Mouse (Mus musculus) gonadal fat pad, adult 2 months (tissue): ENCODE measurements at regions not wholly inside any gene's neighbourhood (a gene's known extent, or its start where the extent isn't known, plus 50 kb on each side); places are given as distances from the start of the nearest gene placed in this dataset.
A peak's percentile ranks its signal among the peaks of the same experiment; 100 is the strongest.

Experiments
- DNase-seq: peaks from one replicate; pipeline ENCODE4 v3.0.0-alpha.2; 2012; ENCODE audit warnings: low read depth

- peak; percentile 65 for DNase-seq
Observed at GRCm38 (mm10) chr1:34642304-34642893, 62.9 kb downstream of the Amer3 start.

- no peak for DNase-seq
Observed at GRCm38 (mm10) chr1:34653963-34654644, 74.6 kb downstream of the Amer3 start.

DNA sequence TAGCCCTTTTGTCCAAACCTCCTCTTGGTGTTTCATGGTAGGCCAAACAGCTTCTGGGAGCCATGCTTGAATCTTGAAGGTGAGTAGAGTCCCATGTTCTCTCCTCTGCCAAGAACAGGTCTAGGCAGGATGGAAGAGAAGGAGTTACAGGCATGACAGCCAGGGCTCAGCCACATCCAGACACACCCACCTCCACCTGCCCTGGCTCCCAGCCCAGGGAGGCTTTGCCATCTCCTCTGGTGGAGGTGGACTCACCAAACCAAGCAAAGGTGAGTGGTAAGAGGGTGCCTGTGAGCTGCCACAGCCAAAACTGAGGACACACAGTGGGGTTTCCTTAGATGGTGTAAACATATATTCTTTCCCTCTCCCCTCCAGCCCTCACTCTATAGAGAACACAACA, 78.0 kb downstream of the Amer3 start:
- DNase-seq = peak; percentile 67

DNA sequence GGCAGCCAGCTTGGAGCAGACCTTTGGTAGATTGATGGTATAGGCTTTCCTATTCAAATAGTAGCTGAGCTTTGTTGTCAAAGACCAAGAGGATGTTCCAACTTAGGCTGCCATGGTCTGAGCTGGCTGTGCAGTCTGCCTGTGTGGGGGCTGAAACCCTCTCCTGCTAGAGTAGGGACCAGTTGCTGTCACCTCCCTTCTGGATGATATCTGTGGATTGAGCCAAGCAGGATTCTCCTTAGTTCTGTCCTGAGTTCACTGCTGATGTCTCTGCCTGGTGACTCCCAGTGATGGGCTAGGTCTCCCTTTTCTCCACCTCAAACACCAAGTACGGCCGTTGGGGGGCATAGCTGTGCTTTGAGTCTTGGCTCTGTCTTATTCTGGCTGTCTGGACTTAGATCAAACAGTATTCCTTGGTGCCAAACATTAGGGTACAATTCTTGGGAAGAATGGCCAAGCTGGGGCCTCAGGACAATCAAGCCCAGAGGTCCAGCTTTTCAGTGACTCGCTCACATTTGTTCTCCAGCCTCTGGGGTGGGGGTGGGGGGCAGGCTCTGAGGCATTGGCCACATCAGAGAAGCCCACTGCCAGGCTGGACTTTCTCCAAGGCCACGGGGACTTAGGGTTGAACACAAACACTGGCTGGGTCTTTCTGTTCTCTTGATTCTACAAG, 84.6 kb downstream of the Amer3 start:
- DNase-seq = no peak

GRCm38 (mm10) chr1:34664816-34665511, 85.5 kb downstream of the Amer3 start:
- no peak for DNase-seq

DNA sequence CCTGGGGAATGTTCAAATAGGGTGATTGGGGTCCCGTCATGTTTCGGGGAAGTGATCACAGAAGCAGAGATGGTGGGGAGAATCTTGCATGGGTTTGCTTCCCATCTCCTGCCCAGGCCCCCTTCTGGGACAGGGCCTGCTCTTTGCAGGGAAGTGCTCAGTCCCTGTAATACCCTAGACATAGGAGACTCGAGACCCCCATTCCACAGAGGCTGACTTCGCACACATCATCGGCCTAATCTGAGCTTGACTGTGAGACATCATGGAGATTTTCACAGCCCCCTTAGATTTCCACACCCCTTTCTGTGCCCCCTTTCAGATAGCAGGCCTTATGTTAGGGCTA, 86.0 kb downstream of the Amer3 start:
- DNase-seq = no peak

GRCm38 (mm10) chr1:34666226-34666662, 86.8 kb downstream of the Amer3 start:
- no peak for DNase-seq

GRCm38 (mm10) chr1:34677105-34677741, 97.8 kb downstream of the Amer3 start:
- DNase-seq = peak; percentile 62

DNA sequence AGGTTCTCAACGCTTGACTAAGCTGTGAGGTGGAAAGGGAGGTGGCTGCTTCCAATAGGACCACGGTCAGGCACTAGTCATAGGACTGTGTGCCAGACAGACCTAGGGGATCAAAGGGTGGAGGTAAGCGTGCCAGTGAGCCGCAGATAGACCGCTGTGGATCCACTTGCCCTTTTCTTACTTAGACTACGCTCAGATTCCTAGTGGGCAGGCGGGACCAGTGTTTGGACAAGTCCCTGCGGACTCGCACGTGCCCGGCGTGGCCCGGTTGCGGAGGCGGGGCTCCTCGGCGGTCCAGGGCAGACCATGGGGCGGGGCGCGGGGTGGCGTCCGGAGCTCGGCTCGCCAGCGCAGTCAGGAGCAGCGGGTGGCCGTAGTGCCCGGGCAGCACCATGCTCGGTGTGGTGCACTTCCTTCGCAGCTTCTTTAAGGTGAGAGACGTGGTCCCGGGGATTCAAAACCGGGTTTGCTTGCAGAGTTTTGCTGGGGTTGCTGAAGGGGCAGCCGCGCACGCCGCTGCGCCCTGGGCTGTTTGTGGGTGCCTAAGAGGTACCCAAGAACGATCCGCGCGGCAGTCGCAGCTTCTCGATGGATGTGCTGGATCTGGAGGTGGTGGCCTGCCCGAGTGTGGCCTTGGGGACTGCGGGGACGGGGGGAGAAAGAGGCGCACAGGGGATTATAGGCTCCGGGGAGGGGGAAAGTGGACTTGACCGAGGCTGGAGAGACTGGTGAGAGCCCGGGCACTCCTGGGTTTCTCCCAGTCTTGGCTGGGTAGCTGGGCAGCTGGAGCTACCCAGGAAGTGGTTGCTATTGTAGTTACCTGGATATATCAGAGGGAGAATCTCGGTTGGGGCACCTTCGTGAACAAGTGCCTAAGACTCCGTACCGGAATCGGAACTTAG, 98.6 kb downstream of the Amer3 start:
- no peak for DNase-seq

DNA sequence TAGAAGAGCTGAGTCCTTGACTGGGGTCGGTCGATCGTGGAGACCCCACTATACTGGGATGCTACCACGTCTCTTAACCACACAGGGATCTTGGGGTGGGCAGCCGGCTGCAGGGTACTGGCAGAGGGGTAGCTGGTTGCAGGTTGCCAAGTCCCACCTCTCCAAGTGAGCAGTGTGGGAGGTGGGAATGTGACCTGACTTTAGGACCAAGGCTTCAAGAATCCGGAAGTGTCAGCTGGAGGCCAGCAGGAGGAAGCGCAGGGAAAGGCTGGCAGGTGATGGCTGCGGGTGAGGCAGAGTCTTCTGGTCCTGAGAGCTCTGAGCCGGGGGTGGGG, 99.2 kb downstream of the Amer3 start:
- DNase-seq = no peak

GRCm38 (mm10) chr1:34686539-34686938, 107.1 kb downstream of the Amer3 start:
- DNase-seq = peak; percentile 54

DNA sequence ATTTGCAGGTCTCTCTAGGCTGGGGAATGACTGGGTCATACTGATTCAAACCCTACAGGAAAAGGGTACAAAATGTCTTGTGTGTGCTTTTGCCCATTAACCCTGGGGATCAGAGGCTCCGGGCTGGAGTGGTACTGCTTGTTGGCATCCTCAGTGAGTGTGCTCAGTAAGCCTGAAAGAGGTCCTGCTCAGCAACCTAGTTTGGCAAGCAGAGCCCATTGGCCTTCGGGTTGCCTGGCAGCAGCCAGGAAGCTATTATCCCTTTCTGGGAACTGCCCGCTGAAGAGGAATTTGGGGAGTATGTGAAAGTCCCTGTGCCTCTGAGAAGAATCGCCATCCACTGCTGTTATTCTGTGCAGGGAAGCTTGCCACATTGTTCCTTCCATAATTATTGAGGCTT, 117.1 kb downstream of the Amer3 start:
- no peak for DNase-seq

DNA sequence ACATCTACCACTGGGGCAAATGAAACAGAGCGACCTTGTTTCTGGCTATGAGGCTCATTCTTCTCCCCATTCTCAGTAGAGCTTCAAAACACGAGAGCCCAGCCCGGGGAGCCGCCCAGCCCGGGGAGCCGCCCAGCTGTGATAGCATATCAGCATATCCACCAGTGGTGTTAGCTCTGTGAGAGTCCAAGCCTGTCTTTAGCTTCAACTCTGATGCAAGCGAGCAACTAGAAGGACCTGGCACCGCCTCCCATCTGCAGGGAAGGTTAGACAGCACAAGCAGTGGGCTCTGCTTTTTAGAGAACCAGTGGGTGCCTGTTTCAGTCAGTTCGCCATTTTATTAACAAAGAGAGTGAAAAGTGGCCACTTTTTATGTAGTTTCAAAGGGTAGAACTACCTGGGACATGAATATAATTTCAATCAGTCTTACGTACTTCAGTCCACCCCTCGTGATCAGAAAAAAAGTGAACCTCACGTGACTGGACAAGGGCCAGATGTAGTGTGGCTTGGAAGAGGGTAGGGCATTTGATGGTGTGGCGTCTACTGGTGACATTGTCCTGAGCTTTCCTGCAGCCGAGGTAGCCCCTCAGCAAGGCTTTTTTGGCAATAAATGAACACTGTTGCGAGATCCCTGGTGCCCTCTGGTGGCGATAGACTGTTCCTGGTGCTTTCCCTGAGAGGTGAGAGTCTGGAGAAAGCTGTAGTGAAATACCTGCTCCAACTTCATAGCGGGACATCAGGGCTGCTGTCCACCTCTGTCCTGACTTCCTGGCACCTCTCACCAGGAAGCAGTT, 121.0 kb downstream of the Amer3 start:
- DNase-seq = no peak

- DNase-seq = no peak
Observed at GRCm38 (mm10) chr1:34701436-34701835, 122.0 kb downstream of the Amer3 start.

DNA sequence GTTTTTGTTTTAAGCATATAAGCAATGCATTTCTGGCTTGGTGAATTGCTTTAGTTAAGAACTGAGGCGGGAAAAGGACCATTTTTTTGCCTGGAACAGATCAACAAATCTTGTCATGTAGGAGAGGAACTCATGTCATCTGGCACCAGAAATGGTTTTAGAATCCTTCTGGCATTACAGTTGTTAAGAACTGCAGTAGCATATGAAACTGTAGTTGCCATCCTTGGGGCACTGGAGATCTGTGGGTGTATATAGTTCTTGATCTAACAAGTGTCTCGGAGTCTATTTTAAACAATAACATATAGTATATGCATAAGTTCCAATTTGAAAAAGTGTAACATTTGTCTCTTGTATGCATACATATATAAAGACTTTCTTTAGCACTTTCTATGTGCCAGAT, 129.6 kb downstream of the Amer3 start:
- no peak for DNase-seq

GRCm38 (mm10) chr1:34722674-34723073, 120.2 kb downstream of the Fam168b start:
- no peak for DNase-seq

DNA sequence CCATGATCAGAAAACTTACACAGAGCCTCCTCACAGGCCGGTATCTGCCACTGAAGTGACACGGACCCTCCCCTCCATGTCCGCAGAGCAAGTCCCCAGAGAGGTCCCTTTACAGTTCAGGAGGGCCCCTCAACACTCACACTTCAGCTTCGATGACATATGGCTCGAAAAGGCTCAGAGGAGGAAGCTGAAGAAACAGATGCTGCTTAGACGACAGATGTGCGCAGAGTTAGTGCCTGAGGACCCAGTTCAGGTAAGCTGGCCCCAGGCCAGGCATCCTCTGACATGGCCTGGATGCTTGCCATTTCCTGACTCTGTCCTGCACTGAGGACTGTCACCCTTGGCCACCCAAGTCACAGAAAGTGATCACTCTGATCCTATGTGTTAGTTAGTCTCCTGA, 110.7 kb downstream of the Fam168b start:
- DNase-seq = no peak

GRCm38 (mm10) chr1:34733026-34733913, 109.6 kb downstream of the Fam168b start:
- DNase-seq = no peak

DNA sequence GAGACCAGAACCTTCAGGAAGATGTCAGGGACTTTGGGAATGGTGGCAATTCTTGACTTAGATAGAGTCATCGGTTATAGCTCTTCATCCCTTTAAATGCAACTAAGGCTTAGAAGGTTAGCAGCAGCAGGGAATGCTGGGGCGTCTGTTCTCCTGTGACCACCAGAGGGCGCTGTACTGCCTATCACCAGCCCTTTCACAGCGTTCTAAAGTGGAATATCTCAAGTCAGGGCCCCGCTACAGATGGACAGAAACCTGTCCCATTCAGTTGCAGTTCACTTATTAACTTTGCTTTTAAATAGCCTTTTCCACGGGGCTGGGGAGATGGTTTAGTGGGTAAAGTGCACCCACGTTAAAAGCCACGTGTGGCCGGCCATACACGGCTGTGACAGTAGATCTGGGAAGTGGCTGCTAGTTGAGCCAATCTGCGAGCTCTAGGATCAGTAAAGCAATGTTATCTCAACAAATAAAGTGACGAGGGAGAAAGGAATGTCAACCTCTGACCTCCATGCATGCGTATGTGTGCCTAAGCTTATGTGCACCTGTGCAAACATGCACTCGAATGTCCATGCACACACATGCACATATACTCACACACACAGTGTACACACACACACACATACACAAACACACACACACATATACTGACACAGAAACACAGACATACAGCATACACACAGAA, 104.3 kb downstream of the Fam168b start:
- no peak for DNase-seq
